Mouse (Mus musculus): Measurements from ENCODE around the gene Wdfy2. TPM values are rescaled to one million over a fixed set of nuclear protein-coding genes. Genes with fewer than 3 reads are reported as not detected.

Wdfy2 gene
- polyA plus RNA-seq, 1 experiment: 11.0 TPM

GRCm38 (mm10) chr14:62838336-62838735 is 858 bp downstream of the Wdfy2 start:
- Histone ChIP-seq H3K4me1 (ENCODE audit: control insufficient read depth, insufficient read depth, low read length) (0 out of 2 replicates have a peak, but pooled peaks cover 2% of the 10 kb centered on the region), H3K4me3 (ENCODE audit: insufficient read depth, low read length) (peak overlapping the region; percentile 94), H3K27ac (ENCODE audit: insufficient read depth, low read length) (peak overlapping the region; percentile 47; the same call in 1 of the 2 replicates)
- TF ChIP-seq CTCF (IDR thresholded peaks at IDR 0.05; ENCODE audit: extremely low read depth, insufficient read depth, low read length) (no peak), POLR2A (IDR thresholded peaks at IDR 0.05; ENCODE audit: extremely low read depth, insufficient read depth, low read length) (no peak)

- Histone ChIP-seq H3K4me1 (ENCODE audit: control insufficient read depth, insufficient read depth, low read length) (0 out of 2 replicates have a peak, but pooled peaks cover 1% of the 10 kb centered on the region), H3K4me3 (ENCODE audit: insufficient read depth, low read length) (no peak overlapping the region), H3K27ac (ENCODE audit: insufficient read depth, low read length) (no peak overlapping the region)
- TF ChIP-seq CTCF (IDR thresholded peaks at IDR 0.05; ENCODE audit: extremely low read depth, insufficient read depth, low read length) (no peak), POLR2A (IDR thresholded peaks at IDR 0.05; ENCODE audit: extremely low read depth, insufficient read depth, low read length) (no peak)
Measured at GRCm38 (mm10) chr14:62841726-62842125, 4.2 kb downstream of the Wdfy2 start.

- TF ChIP-seq POLR2A (IDR thresholded peaks at IDR 0.05; ENCODE audit: extremely low read depth, insufficient read depth, low read length) (no peak), CTCF (IDR thresholded peaks at IDR 0.05; ENCODE audit: extremely low read depth, insufficient read depth, low read length) (no peak)
- Histone ChIP-seq H3K27ac (ENCODE audit: insufficient read depth, low read length) (no peak overlapping the region), H3K4me3 (ENCODE audit: insufficient read depth, low read length) (no peak overlapping the region), H3K4me1 (ENCODE audit: control insufficient read depth, insufficient read depth, low read length) (0 out of 2 replicates have a peak, but pooled peaks cover 1% of the 10 kb centered on the region)
Measured at GRCm38 (mm10) chr14:62842495-62842894, 5.0 kb downstream of the Wdfy2 start.

GRCm38 (mm10) chr14:62842976-62843375 is 5.5 kb downstream of the Wdfy2 start:
- Histone ChIP-seq H3K4me3 (ENCODE audit: insufficient read depth, low read length) (no peak overlapping the region), H3K4me1 (ENCODE audit: control insufficient read depth, insufficient read depth, low read length) (0 out of 2 replicates have a peak, but pooled peaks cover 1% of the 10 kb centered on the region), H3K27ac (ENCODE audit: insufficient read depth, low read length) (no peak overlapping the region)
- TF ChIP-seq POLR2A (IDR thresholded peaks at IDR 0.05; ENCODE audit: extremely low read depth, insufficient read depth, low read length): no peak
- TF ChIP-seq CTCF (IDR thresholded peaks at IDR 0.05; ENCODE audit: extremely low read depth, insufficient read depth, low read length): no peak

- Histone ChIP-seq H3K4me1 (ENCODE audit: control insufficient read depth, insufficient read depth, low read length) (0 out of 2 replicates have a peak, but pooled peaks cover 1% of the 10 kb centered on the region), H3K27ac (ENCODE audit: insufficient read depth, low read length) (no peak overlapping the region), H3K4me3 (ENCODE audit: insufficient read depth, low read length) (no peak overlapping the region)
- TF ChIP-seq POLR2A (IDR thresholded peaks at IDR 0.05; ENCODE audit: extremely low read depth, insufficient read depth, low read length): no peak
- TF ChIP-seq CTCF (IDR thresholded peaks at IDR 0.05; ENCODE audit: extremely low read depth, insufficient read depth, low read length): no peak
Measured at GRCm38 (mm10) chr14:62844226-62844625, 6.7 kb downstream of the Wdfy2 start.

- TF ChIP-seq CTCF (IDR thresholded peaks at IDR 0.05; ENCODE audit: extremely low read depth, insufficient read depth, low read length) (no peak), POLR2A (IDR thresholded peaks at IDR 0.05; ENCODE audit: extremely low read depth, insufficient read depth, low read length) (no peak)
- H3K4me1 ChIP-seq (ENCODE audit: control insufficient read depth, insufficient read depth, low read length): 0 out of 2 replicates have a peak, but pooled peaks cover 1% of the 10 kb centered on the region
- no peak overlapping the region for H3K4me3 ChIP-seq (ENCODE audit: insufficient read depth, low read length)
- H3K27ac ChIP-seq (ENCODE audit: insufficient read depth, low read length): no peak overlapping the region
Measured at GRCm38 (mm10) chr14:62845011-62845840, 7.7 kb downstream of the Wdfy2 start.

GRCm38 (mm10) chr14:62850980-62851379 is 13.5 kb downstream of the Wdfy2 start:
- no peak overlapping the region for H3K27ac ChIP-seq (ENCODE audit: insufficient read depth, low read length)
- TF ChIP-seq POLR2A (IDR thresholded peaks at IDR 0.05; ENCODE audit: extremely low read depth, insufficient read depth, low read length) (no peak), CTCF (IDR thresholded peaks at IDR 0.05; ENCODE audit: extremely low read depth, insufficient read depth, low read length) (no peak)
- peaks cover 7% of the 10 kb centered on the region for H3K4me1 ChIP-seq (ENCODE audit: control insufficient read depth, insufficient read depth, low read length)
- no peak overlapping the region for H3K4me3 ChIP-seq (ENCODE audit: insufficient read depth, low read length)

- Histone ChIP-seq H3K27ac (ENCODE audit: insufficient read depth, low read length) (no peak overlapping the region), H3K4me1 (ENCODE audit: control insufficient read depth, insufficient read depth, low read length) (peaks cover 10% of the 10 kb centered on the region), H3K4me3 (ENCODE audit: insufficient read depth, low read length) (no peak overlapping the region)
- TF ChIP-seq POLR2A (IDR thresholded peaks at IDR 0.05; ENCODE audit: extremely low read depth, insufficient read depth, low read length): no peak
- no peak for TF ChIP-seq CTCF (IDR thresholded peaks at IDR 0.05; ENCODE audit: extremely low read depth, insufficient read depth, low read length)
Measured at GRCm38 (mm10) chr14:62852840-62853239, 15.4 kb downstream of the Wdfy2 start.

- no peak for TF ChIP-seq CTCF (IDR thresholded peaks at IDR 0.05; ENCODE audit: extremely low read depth, insufficient read depth, low read length)
- TF ChIP-seq POLR2A (IDR thresholded peaks at IDR 0.05; ENCODE audit: extremely low read depth, insufficient read depth, low read length): no peak
- Histone ChIP-seq H3K4me3 (ENCODE audit: insufficient read depth, low read length) (no peak overlapping the region), H3K4me1 (ENCODE audit: control insufficient read depth, insufficient read depth, low read length) (peaks cover 10% of the 10 kb centered on the region), H3K27ac (ENCODE audit: insufficient read depth, low read length) (no peak overlapping the region)
Measured at GRCm38 (mm10) chr14:62855077-62855835, 17.8 kb downstream of the Wdfy2 start.

Data from cortical plate, adult 2 months (tissue).